8 mouse cellular contexts compared by ENCODE assay signal in genomic region chr11:75678747-75679438, GRCm38 (mm10). TPM values are rescaled to one million over a fixed set of nuclear protein-coding genes. Genes with fewer than 3 reads are reported as not detected.
DNase-seq lines count a peak whose midpoint lies in the region; ATAC-seq lines count a peak whose summit lies in the region.

Gene Crk (plus strand): TSS chr11:75679259.

- H3K27ac ChIP-seq in hindbrain, embryonic 13.5 days = peak within 1 kb of the TSS; percentile 95

- H3K4me2 ChIP-seq in hindbrain, embryonic 13.5 days = peak within 1 kb of the TSS; percentile 85

- peaks cover 27% of the 10 kb centered on the region for H3K4me1 ChIP-seq in hindbrain, embryonic 13.5 days (replicated peaks)

- no peaks in the 10 kb centered on the region for H3K9me3 ChIP-seq in hindbrain, embryonic 13.5 days

- peak; percentile 97 for ATAC-seq in hindbrain, embryonic 13.5 days (ENCODE audit: low FRiP score)

- no peaks in the 10 kb centered on the region for H3K27me3 ChIP-seq in hindbrain, embryonic 13.5 days

- H3K9ac ChIP-seq in hindbrain, embryonic 13.5 days = peak within 1 kb of the TSS; percentile 94

- peak; percentile 99 for DNase-seq in NIH3T3 (ENCODE audit: low read depth)
- peak; percentile 98 to 99 for DNase-seq in cerebellum, postnatal 10 days
- peak; percentile 93 to 95 for DNase-seq in frontal cortex, postnatal 14 days (ENCODE audit: low spot score in 2 of 2)
- peak; percentile 92 to 98 for DNase-seq in layer of hippocampus, postnatal 25 days (ENCODE audit: extremely low spot score in 1 of 2, low spot score in 1 of 2)
- peak; percentile 99 for DNase-seq in lung, postnatal 25 days (ENCODE audit: low spot score)
- peak; percentile 100 for DNase-seq in retina, embryonic 14.5 days (ENCODE audit: low spot score)
- DNase-seq in thymus, postnatal 4 days = peak; percentile 100

- peaks cover 9% of the 10 kb centered on the region; the same call in 1 of the 2 replicates for H3K36me3 ChIP-seq in hindbrain, embryonic 13.5 days

- under 1% methylated on average over 54 of the region's 55 CpGs for WGBS in hindbrain, embryonic 13.5 days

- H3K4me3 ChIP-seq in hindbrain, embryonic 13.5 days = peak within 1 kb of the TSS; percentile 100

RNA-seq across cellular contexts. Expression of gene Crk, which starts in this region (rescaled TPM):
- 120 TPM in 2 replicates for polyA plus RNA-seq in hindbrain, embryonic 13.5 days (2015; fragmentation: Nextera tagmentation; extraction: Ambion mirVana)
- total RNA-seq in layer of hippocampus, postnatal 25 days (2021) = 100 to 1,000 TPM; 118 to 134 TPM

Comparison
In these comparisons a context has a peak if more than half of its experiments do, and no peak if none do; other contexts are left out.
1. Peak in every context shown above with its lines: DNase-seq, ATAC-seq, H3K4me3 ChIP-seq and H3K27ac ChIP-seq.